Mouse (Mus musculus) embryonic facial prominence, embryonic 14.5 days (tissue): ENCODE measurements around the gene Nop10. TPM values are rescaled to one million over a fixed set of nuclear protein-coding genes. Genes with fewer than 3 reads are reported as not detected.

Experiments used
- ATAC-seq: fragments of 200-750 bp; cut with Nextera tagmentation; 2 replicates; pipeline ENCODE4 v1.8.0; 2017; ENCODE audit warnings: low read depth, moderate number of reproducible peaks, moderate TSS enrichment
- DNase-seq: peaks from one replicate; pipeline ENCODE4 v3.0.0-alpha.2; 2015; ENCODE audit warnings: low spot score
- H3K27ac ChIP-seq: fragments of 300-500 bp; sonication (generic); replicated peaks from 2 replicates; pipeline ENCODE4 v1.5.1; 2014; ENCODE audit warnings: low read depth, mild to moderate bottlenecking, low read length, moderate library complexity
- H3K27me3 ChIP-seq: fragments of 300-500 bp; sonication (generic); replicated peaks from 2 replicates; pipeline ENCODE4 v1.6.1; 2014; ENCODE audit warnings: low read length; ENCODE audit not compliant: control insufficient read depth, insufficient read depth
- H3K36me3 ChIP-seq: fragments of 300-500 bp; sonication (generic); 2 replicates; pipeline ENCODE4 v1.6.1; 2014; ENCODE audit warnings: low read length, mixed read lengths; ENCODE audit not compliant: control insufficient read depth, insufficient read depth
- H3K4me1 ChIP-seq: fragments of 300-500 bp; sonication (generic); 2 replicates; pipeline ENCODE4 v1.6.1; 2014; ENCODE audit warnings: antibody characterized with exemption, low read length; ENCODE audit not compliant: control insufficient read depth, insufficient read depth
- H3K4me2 ChIP-seq: fragments of 300-500 bp; sonication (generic); 2 replicates; pipeline ENCODE4 v1.6.1; 2014; ENCODE audit warnings: low read depth, mild to moderate bottlenecking, low read length, moderate library complexity, mixed read lengths
- H3K4me3 ChIP-seq: fragments of 300-500 bp; sonication (generic); 2 replicates; pipeline ENCODE4 v1.5.1; 2014; ENCODE audit warnings: low read depth, mild to moderate bottlenecking, low read length
- H3K9ac ChIP-seq: fragments of 300-500 bp; sonication (generic); 2 replicates; pipeline ENCODE4 v1.6.1; 2014; ENCODE audit warnings: low read depth, mild to moderate bottlenecking, low read length, moderate library complexity, mixed read lengths
- H3K9me3 ChIP-seq: fragments of 300-500 bp; sonication (generic); 2 replicates; pipeline ENCODE4 v1.6.1; 2016; ENCODE audit warnings: low read length; ENCODE audit not compliant: control insufficient read depth
- WGBS: fragments of 180-500 bp; shearing (Covaris S2); extraction: QIAGEN DNeasy Blood & Tissue Kit; methylation state at CpG from one replicate; pipeline ENCODE4 v1.1.7; 2014; 5-methylcytosine and 5-hydroxymethylcytosine counted together
- polyA plus RNA-seq: library from polyadenylated mRNA; unstranded; fragments of >200 nt; fragmentation: Nextera tagmentation; extraction: Ambion mirVana; gene quantifications from 2 replicates; pipeline ENCODE4 v1.2.1, GENCODE M21; 2014

Nop10 gene
- polyA plus RNA-seq, 1 experiment from 2014 or later: 203 TPM

DNA sequence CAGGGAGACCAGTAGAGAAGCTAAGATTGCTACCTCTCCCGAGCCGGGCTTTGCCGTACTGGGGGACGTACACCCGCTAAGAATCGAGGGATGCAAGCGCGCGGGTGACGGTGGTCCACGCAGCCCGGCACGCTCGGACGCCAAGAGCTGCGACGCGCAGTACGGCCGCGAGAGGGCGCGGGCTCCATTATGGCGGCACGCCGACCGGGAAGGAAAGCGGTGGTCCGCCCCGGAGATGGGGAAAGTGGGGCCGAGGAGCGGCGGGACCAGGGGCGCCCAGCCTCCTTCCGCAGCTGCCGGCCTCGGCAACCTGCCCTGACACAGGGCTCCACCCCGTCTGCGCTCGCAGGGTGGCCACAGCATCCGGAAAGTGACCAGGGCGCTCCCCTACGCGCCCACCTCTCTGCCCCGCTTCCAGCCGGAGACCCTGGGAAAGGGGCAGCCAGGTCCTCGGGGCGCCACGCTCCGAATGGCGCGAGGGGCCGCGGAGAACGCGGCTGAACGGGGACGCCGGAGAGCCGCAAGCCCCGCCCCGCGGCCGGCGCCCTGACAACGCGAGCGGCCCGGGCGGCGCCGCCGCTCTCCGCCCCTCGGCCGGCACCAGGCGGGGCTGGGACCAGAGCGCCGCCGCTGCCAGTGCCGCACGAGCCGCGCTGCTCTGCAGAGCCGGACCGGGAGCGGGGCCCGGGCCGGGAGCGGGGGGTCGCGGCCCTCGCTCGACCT is 22.4 kb upstream of the Nop10 start, which contains the start of gene Lpcat4:
Gene Lpcat4, plus strand, starts transcription at position 257 of the 723 bp plus-strand sequence.
- under 1% methylated on average over 36 of the region's 94 CpGs for WGBS
- Histone ChIP-seq H3K27ac (peak within 1 kb of the TSS; percentile 92), H3K9me3 (no peaks in the 10 kb centered on the region), H3K9ac (peak within 1 kb of the TSS; percentile 83), H3K36me3 (peaks cover 8% of the 10 kb centered on the region; the same call in 1 of the 2 replicates), H3K4me3 (peak within 1 kb of the TSS; percentile 80), H3K4me1 (peaks cover 5% of the 10 kb centered on the region; the same call in 1 of the 2 replicates), H3K4me2 (peak within 1 kb of the TSS; percentile 88), H3K27me3 (no peaks in the 10 kb centered on the region)
- ATAC-seq (peak; percentile 91), DNase-seq (peak; percentile 91)

DNA sequence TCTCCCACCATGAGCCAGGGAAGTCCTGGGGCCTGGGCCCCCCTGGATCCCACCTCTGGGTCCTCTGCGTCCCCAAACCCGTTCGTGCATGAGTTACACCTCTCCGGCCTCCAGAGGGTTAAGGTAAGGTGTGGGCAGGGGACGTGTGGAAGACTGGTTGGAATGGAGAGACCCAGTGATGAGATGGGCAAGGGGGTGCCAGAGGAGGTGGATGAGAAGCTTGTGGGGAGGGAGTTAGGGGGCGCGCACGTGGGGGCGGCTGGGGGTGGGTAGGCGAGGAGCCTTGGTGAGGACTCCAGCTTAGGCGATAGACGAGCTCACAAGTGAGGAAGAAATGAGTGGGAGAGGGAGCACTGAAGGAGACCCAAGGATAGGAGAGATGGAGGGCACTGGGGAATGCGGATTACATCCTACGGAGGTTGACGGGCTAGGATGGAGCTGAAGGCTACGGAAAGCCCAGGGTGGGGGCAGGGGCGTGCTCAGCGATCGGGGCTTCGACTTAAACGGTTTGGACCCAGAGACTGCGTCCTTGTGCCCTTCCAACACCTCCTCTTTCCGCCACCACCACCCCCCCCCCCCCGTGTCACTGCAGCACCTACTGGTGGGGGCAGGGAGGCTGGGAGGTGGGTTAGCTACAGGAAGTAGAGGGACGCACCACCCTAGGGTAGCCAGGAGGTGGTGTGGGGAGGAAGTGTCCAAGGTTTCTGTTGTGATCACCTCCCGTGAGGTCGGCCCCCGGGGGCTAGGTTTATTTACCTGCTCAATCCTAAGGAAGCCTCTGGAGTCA is 21.6 kb upstream of the Nop10 start:
- H3K27me3 ChIP-seq: no peaks in the 10 kb centered on the region
- DNase-seq (peak; percentile 34), ATAC-seq (peak; percentile 38)
- H3K27ac ChIP-seq: peak overlapping the region; percentile 92; the same call in 1 of the 2 replicates
- WGBS: under 1% methylated on average over 20 of the region's 28 CpGs
- peaks cover 5% of the 10 kb centered on the region; the same call in 1 of the 2 replicates for H3K4me1 ChIP-seq
- H3K9ac ChIP-seq: peak overlapping the region; percentile 83
- H3K4me3 ChIP-seq: peak overlapping the region; percentile 80
- H3K9me3 ChIP-seq: no peaks in the 10 kb centered on the region
- peak overlapping the region; percentile 88 for H3K4me2 ChIP-seq
- peaks cover 15% of the 10 kb centered on the region; the same call in 1 of the 2 replicates for H3K36me3 ChIP-seq

DNA sequence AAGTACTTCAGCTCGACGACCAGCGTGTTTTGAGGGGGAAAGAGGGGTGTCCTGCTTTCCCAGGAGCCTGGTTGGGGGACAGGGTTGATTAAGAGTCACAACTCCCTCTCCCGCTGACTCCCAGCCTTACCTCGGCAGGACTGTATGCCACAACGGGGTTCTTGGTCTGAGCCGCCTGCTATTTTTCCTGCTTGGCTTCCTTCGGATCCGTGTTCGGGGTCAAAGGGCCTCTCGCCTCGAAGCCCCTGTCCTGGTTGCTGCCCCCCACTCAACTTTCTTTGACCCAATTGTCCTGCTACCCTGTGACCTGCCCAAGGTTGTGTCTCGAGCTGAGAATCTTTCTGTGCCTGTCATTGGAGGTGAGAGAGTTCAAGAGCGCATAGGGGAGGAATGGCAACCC is 19.9 kb upstream of the Nop10 start:
- Histone ChIP-seq H3K27me3 (no peaks in the 10 kb centered on the region), H3K9me3 (no peaks in the 10 kb centered on the region), H3K27ac (no peak overlapping the region), H3K4me2 (no peak overlapping the region), H3K36me3 (peaks cover 21% of the 10 kb centered on the region; the same call in 1 of the 2 replicates), H3K4me1 (peaks cover 5% of the 10 kb centered on the region; the same call in 1 of the 2 replicates), H3K4me3 (no peak overlapping the region), H3K9ac (no peak overlapping the region)
- DNase-seq: no peak
- ATAC-seq: no peak
- WGBS: 75% methylated on average over 14 of the region's 14 CpGs

DNA sequence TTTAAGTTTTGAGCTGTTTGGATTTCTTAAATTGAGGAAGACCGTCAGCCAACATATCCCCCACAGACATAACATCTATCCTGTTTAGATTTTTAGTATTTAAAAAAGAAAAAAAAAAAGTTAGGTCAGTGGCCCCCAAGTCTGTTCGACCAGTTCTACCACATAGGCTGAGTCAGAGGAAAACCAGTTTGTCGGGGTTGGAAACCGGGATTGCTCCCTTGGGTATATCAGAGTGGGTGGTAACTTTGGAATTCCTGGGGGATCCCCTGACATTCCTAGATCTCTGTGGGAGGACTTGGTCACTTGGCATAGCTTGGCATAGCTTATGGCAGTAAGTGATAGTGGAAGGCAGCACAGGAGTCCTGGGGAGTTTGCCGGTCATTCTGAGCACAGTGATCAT is 16.4 kb upstream of the Nop10 start:
- DNase-seq (peak; percentile 41), ATAC-seq (peak; percentile 30; the same call in 1 of the 2 replicates)
- H3K27ac ChIP-seq: no peak overlapping the region
- no peaks in the 10 kb centered on the region for H3K27me3 ChIP-seq
- no peak overlapping the region for H3K9ac ChIP-seq
- 70% methylated on average over 5 of the region's 5 CpGs for WGBS
- no peaks in the 10 kb centered on the region for H3K4me1 ChIP-seq
- peaks cover 21% of the 10 kb centered on the region; the same call in 1 of the 2 replicates for H3K36me3 ChIP-seq
- H3K4me2 ChIP-seq: no peak overlapping the region
- H3K9me3 ChIP-seq: no peaks in the 10 kb centered on the region
- no peak overlapping the region for H3K4me3 ChIP-seq

DNA sequence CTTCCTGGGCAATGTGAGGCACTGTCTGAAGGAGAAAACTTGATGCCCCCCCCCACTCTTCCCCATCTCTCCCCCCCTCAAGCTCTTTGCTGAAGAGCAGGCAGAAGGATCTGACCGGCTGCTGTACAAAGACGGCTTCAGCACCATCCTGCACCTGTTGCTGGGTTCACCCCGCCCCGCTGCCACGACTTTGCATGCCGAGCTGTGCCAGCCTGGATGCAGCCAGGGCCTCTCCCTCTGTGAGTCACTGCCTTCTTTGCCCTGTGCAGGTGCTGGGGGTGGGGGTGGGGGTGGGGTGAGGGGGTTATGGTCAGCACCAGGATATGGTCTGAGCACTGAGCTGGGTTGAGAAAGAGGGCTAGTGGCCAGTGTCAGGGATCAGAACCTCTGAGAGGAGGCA is 15.5 kb upstream of the Nop10 start:
- WGBS: 78% methylated on average over 6 of the region's 6 CpGs
- Histone ChIP-seq H3K4me3 (no peak overlapping the region), H3K36me3 (peaks cover 21% of the 10 kb centered on the region; the same call in 1 of the 2 replicates), H3K4me2 (no peak overlapping the region), H3K27ac (no peak overlapping the region), H3K27me3 (no peaks in the 10 kb centered on the region), H3K9ac (no peak overlapping the region), H3K9me3 (no peaks in the 10 kb centered on the region), H3K4me1 (no peaks in the 10 kb centered on the region)
- no peak for ATAC-seq
- no peak for DNase-seq

DNA sequence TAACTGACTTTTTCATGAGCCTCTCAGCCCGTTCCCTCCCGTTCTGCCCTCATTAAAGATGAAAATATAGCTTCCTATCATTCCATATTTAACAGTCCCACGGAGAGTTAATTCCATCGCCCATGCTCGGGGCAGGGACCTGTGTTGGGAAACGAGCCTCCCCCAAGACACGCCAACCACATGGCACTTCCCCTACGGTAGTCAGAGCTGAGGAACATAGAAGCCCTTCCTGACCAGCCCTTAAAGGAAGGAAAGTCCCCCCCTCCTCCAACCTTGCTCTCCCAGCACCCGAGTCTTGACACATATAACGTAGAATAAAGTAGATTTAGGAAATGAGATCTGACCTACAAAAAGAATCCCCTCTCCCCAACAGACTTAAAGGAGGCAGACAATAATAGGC is 14.4 kb upstream of the Nop10 start:
- Histone ChIP-seq H3K4me1 (no peaks in the 10 kb centered on the region), H3K27ac (no peak overlapping the region), H3K36me3 (peaks cover 21% of the 10 kb centered on the region; the same call in 1 of the 2 replicates), H3K4me2 (no peak overlapping the region), H3K9me3 (no peaks in the 10 kb centered on the region), H3K27me3 (no peaks in the 10 kb centered on the region), H3K4me3 (no peak overlapping the region), H3K9ac (no peak overlapping the region)
- no peak for ATAC-seq
- DNase-seq: no peak
- 85% methylated on average over 10 of the region's 10 CpGs for WGBS

DNA sequence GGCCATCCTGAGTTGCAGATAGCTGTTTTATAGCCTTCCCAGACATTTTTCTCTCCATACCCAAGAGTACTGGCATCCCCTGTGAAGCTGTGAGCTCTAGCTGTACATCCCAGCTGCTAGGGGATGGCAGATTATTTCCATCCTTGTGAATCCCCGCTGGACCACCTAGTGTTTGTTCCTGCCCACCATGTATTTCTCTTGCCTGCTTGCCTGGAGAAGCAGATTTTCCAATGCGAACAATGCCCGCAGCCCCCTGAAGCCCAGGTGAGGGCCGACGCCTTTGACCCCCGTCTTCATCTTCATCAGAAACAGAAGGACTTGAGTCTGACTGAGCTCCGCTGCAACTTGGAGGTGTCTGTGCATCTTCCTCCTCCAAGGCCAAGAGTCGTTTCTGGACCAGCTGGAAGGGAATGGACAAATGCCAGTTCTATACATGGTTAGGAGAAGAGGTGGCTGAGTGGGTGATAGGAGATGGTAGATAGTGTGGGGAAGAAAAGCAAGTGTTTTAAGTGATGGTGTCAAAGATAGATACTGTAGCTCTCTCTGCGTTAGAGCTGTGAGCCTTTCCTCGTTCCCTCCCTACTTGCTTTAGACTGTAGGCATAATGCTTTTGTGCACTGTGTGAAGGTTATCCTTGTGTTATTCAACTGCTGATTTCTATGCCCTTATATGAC is 11.8 kb upstream of the Nop10 start:
- H3K4me2 ChIP-seq: no peak overlapping the region

More for the DNA sequence above, 11.8 kb upstream of the Nop10 start:
- no peak overlapping the region for H3K27ac ChIP-seq
- ATAC-seq (no peak), DNase-seq (no peak)
- H3K36me3 ChIP-seq: 0 out of 2 replicates have a peak, but pooled peaks cover 8% of the 10 kb centered on the region
- H3K9me3 ChIP-seq: no peaks in the 10 kb centered on the region
- H3K27me3 ChIP-seq: no peaks in the 10 kb centered on the region
- WGBS: 89% methylated on average over 10 of the region's 10 CpGs
- no peaks in the 10 kb centered on the region for H3K4me1 ChIP-seq
- H3K9ac ChIP-seq: no peak overlapping the region
- H3K4me3 ChIP-seq: no peak overlapping the region
